Mouse (Mus musculus) thymus, postnatal 25 days (tissue): ENCODE measurements around the gene Cgrrf1.
A peak's percentile ranks its signal among the peaks of the same experiment; 100 is the strongest.

Source experiments
- DNase-seq: peaks from one replicate; pipeline ENCODE4 v3.0.0; 2022

The Cgrrf1 gene

DNA sequence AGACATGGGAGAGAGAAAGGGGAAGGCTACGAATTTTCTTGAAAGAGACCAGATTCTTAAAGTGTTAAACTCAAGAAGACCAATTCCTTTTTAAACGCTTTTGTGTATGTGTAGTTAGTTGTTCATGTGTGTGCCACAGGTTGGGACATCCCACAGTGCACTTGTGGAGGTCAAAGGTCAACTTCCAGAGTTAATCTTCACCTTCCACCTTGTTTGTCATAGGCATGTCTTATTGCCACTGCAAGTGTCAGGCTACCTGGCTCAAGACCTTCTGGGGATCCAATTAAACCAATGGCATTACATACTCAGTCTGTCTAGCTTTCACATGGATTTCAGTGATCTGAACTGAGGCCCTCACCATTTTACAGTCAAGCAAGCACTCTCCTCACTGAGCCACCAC is 7.9 kb upstream of the Cgrrf1 start:
- no peak for DNase-seq

- no peak for DNase-seq
These were observed 4.5 kb upstream of the Cgrrf1 start for GRCm38 (mm10) chr14:46827430-46827829.

DNA sequence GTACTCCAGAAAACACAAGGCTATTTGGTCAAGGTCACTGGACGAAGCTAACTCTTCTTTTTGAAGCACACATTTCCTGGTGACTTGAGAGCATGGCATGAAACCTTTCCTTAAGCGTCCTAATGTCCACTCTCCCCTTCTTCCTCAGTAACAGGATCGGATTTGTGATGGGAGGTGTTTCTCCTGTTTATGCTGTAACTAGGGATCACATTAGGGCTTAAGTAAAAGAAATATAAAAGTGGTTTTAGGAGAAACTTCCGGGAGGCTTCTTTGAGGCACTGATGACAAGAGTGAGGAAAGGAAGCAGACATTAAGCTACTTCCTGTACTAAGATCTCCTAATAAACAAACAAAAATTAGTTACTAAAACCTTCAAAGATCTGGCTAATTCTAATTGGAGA is 630 bp upstream of the Cgrrf1 start:
- no peak for DNase-seq

GRCm38 (mm10) chr14:46832354-46833272 is 688 bp downstream of the Cgrrf1 start:
- DNase-seq: no peak

DNA sequence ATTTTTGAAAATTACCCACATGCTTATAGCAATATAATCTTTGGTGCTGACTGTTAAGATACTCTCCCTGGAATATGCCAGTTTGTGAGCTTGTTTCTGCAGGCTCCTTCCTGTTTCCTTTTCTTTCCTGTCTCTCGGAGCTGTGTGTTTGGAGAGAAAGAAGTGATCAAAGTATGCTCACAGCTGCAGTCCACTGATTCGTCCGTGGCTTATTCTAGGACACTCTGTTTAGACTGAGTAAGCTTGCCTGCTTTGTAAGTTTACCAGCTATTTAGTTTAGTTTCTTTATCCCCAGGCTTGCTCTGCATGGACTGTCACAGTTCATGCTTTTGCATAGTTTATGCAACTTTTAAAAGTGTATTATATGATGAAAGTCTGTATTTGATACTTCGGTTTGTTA is 7.4 kb downstream of the Cgrrf1 start:
- DNase-seq: no peak

GRCm38 (mm10) chr14:46845706-46846105 is 13.8 kb downstream of the Cgrrf1 start:
- DNase-seq: no peak

DNA sequence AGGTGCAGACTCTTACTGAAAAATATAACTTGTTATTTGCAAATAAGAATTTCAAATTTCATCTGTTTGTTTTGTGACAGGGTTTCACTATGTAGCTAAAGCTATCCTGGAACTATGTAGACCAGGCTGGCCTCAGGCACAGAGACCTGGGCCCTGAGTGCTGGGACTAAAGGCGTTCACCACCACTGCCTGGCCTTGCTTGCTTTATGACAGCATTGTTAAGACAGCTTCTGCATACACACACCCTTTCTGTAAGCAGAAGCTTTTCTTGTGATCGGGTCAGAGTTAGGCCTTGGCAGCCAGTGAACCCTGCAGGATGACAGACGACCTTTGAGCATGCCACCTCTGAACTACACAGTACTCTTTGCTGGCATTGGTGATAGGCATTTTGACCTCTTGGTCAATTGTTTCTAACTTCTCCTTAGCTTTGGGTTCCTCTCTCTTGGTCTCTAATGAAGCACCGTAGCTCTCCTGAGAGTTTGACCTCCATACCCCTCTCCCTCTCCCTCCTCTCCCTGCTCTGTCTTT is 16.2 kb downstream of the Cgrrf1 start:
- no peak for DNase-seq

DNA sequence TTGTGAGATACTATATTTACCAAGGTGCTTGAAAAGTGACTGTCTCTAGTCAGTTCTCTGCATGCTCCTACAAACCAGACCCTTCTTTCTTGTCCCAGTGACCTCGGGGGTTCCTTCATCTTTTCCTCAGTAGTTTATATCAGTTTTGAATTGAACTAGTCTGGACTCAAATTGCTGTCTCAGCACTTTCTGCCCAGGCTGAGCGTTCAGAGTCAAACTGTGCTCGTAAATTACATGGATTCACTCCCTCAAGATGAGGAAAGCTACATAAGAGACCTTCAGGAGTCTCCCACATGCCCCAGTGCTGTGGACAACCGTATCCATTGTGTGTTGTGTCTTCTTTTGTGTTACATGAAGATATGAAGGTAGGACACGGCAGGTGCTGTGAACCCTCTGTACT is 16.8 kb downstream of the Cgrrf1 start:
- no peak for DNase-seq

DNA sequence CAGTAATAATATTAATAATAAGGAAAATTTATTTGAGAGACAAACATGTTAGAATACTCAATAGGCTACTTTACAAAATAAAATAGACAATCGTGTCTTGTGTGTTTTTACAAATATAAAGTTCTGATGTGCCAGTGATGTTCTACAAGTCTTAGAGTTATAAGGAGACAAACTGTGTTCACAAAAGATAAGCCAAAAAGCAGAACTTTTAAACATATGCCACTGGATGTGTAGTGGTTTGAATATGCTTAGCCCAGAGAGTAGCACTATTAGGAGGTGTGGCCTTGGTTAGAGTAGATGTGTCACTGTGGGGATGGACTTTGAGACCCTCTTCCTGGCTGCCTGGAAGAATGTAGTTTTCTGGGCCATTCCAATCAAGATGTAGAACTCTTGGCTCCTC is 17.8 kb downstream of the Cgrrf1 start:
- DNase-seq: no peak

GRCm38 (mm10) chr14:46853677-46854076 is 21.8 kb downstream of the Cgrrf1 start:
- DNase-seq: no peak

- DNase-seq: no peak
These were observed 31.0 kb downstream of the Cgrrf1 start for GRCm38 (mm10) chr14:46862922-46863321.

GRCm38 (mm10) chr14:46880935-46881334 is 49.0 kb downstream of the Cgrrf1 start:
- DNase-seq: peak; percentile 64

- no peak for DNase-seq
These were observed 49.9 kb downstream of the Cgrrf1 start for GRCm38 (mm10) chr14:46881581-46882430.

DNA sequence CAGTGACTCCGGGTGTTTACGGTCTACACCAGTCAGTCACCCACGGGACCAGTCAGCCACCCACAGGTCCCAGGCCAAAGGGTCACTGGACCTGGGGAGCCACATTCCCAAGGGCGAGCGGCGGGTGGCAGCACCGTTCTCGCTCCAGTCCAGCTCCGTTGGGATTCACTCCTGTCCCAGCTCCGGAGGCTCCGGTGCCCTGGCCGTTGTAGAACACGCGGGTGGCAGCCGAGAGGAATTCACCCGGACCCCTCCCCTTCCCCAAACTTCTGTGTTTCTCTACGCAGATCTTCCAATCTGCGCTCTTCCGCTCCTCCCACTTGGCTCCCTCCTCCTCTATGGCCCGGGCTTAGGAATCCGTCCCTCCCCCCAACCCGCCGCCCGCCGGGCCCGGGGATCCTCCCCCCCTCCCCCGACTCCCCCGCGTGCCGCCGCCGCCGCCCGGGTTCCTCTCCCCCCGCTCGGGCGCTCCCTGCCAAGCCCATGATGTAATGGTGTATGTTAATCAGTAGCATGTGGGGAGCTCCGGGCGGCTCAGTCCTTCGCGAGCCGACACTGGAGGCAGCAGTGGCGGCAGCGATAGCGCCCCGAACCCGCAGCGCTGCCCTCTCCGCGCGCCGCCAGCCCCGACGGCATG is 50.6 kb downstream of the Cgrrf1 start, which contains the start of gene Samd4:
Gene Samd4 (plus strand): TSS at position 424 of the 637 bp plus-strand sequence.
- peak; percentile 13 for DNase-seq

GRCm38 (mm10) chr14:46883068-46883870 is 51.3 kb downstream of the Cgrrf1 start:
- DNase-seq: peak; percentile 4

GRCm38 (mm10) chr14:46883871-46884441 is 52.0 kb downstream of the Cgrrf1 start:
- peak; percentile 14 for DNase-seq

DNA sequence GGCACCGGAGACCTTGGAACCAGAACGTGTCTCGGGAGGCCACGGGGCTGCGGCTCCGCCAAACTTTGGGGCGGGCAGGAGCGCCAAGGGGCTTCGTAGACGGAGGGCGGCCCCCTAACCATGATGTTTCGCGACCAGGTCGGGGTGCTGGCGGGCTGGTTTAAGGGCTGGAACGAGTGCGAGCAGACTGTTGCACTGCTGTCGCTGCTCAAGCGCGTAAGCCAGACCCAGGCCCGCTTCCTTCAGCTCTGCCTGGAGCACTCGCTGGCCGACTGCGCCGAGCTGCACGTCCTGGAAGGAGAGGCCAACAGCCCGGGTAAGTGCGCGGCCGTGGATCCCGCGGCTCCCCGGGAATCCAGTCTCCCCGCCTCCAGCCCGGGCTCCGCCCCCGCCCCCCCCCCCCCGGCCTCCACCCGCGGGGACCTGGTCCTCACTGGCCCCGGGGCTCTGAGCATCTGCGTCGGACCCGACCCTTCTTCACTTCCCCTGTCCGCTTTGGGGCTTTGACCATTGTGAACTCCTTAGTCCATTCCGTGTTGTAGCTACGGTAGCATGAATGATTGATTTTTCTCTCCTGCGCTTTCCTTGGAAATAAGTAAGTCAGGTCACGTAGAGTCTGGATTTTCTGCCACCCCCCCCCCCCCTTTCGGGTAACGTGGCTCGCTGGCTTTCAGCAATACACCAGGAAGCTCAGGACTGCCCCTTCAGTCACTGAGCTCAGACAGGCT is 52.9 kb downstream of the Cgrrf1 start:
- peak; percentile 33 for DNase-seq

DNA sequence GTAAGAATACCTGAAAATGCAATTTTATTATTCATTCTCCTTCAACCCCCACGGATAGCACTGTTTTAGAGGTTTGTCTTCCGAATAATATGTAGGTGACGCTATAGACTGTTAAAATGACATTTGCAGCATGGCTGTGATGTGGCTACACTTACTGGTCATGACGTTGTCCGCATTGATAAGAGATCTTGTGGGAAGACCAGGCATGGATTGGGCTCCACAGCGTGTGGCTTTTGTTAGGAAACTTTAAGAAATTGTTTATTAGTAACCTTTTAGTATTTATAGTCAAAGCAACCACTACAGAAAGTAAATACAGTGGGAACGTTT is 53.5 kb downstream of the Cgrrf1 start:
- no peak for DNase-seq

DNA sequence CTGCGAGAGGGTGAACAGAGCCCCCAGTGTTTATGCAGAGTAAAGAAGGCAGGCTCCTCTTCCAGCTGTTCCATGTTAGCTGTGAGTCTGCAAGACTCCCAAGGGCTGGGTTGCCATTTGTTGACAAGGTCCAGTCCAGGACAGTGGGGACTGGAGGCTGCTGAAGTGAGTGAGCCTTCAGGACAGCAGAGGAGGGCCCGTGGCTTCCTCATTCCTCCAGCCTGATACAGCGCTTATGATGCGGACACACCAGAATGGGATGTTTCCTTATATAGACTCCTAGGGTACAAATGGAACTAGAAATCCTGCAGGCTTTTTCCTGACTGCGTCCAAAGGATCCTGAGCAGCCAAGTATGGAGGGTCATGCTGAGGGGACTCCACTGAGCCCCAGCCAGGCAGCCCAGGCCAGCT is 54.0 kb downstream of the Cgrrf1 start:
- no peak for DNase-seq

- DNase-seq: no peak
These were observed 57.2 kb downstream of the Cgrrf1 start for GRCm38 (mm10) chr14:46889096-46889495.

DNA sequence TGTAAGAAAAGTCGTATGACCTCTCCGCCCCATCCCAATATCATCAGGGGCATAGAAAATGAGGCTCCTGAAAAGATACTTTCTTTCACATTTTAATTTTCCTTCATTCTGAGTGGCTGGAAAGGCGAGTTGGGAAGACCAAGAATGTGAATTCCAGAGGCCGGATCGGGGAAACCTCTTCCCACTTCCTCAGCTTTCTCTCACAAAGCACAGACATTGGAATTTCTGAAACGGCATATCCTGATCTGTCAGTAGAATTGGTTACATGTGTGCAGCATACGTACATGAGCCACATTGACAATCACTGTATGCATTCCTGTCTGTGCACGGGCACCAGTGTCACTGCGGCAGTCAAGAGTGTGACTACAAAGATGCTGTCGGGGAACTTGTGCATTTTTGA is 62.0 kb downstream of the Cgrrf1 start:
- no peak for DNase-seq
